Mouse (Mus musculus) neural tube, embryonic 15.5 days (tissue): ENCODE measurements around the gene Cep63. TPM values are rescaled to one million over a fixed set of nuclear protein-coding genes. Genes with fewer than 3 reads are reported as not detected.

Source experiments
- ATAC-seq: fragments of 200-750 bp; cut with Nextera tagmentation; 2 replicates; pipeline ENCODE4 v1.8.0; 2017; ENCODE audit warnings: mild to moderate bottlenecking, moderate TSS enrichment, moderate library complexity; ENCODE audit not compliant: low FRiP score
- H3K27ac ChIP-seq: fragments of 300-500 bp; sonication (generic); replicated peaks from 2 replicates; pipeline ENCODE4 v1.5.1; 2015; ENCODE audit warnings: mild to moderate bottlenecking, inconsistent platforms
- H3K27me3 ChIP-seq: fragments of 300-500 bp; sonication (generic); replicated peaks from 2 replicates; pipeline ENCODE4 v1.6.1; 2015; ENCODE audit warnings: inconsistent platforms
- H3K36me3 ChIP-seq: fragments of 300-500 bp; sonication (generic); 2 replicates; pipeline ENCODE4 v1.6.1; 2015; ENCODE audit warnings: inconsistent platforms
- H3K4me1 ChIP-seq: fragments of 300-500 bp; sonication (generic); 2 replicates; pipeline ENCODE4 v1.6.1; 2015; ENCODE audit warnings: inconsistent platforms
- H3K4me2 ChIP-seq: fragments of 300-500 bp; sonication (generic); 2 replicates; pipeline ENCODE4 v1.6.1; 2015; ENCODE audit warnings: inconsistent platforms, mild to moderate bottlenecking, moderate library complexity
- H3K4me3 ChIP-seq: fragments of 300-500 bp; sonication (generic); replicated peaks from 2 replicates; pipeline ENCODE4 v1.5.1; 2015; ENCODE audit warnings: mild to moderate bottlenecking, inconsistent platforms
- H3K9ac ChIP-seq: fragments of 300-500 bp; sonication (generic); replicated peaks from 2 replicates; pipeline ENCODE4 v1.6.1; 2015; ENCODE audit warnings: mild to moderate bottlenecking, inconsistent platforms
- H3K9me3 ChIP-seq: fragments of 300-500 bp; sonication (generic); replicated peaks from 2 replicates; pipeline ENCODE4 v1.6.1; 2016; ENCODE audit warnings: inconsistent platforms
- WGBS: fragments of 180-500 bp; shearing (Covaris S2); methylation state at CpG from one replicate; pipeline ENCODE4 v1.1.7; 2015; ENCODE audit warnings: mixed read lengths; 5-methylcytosine and 5-hydroxymethylcytosine counted together
- polyA plus RNA-seq: library from polyadenylated mRNA; unstranded; fragments of >200 nt; fragmentation: Nextera tagmentation; extraction: Ambion mirVana; gene quantifications from 2 replicates; pipeline ENCODE4 v1.2.1, GENCODE M21; 2015

Gene Cep63
- polyA plus RNA-seq, 1 experiment from 2014 or later, result 35.6 TPM

DNA sequence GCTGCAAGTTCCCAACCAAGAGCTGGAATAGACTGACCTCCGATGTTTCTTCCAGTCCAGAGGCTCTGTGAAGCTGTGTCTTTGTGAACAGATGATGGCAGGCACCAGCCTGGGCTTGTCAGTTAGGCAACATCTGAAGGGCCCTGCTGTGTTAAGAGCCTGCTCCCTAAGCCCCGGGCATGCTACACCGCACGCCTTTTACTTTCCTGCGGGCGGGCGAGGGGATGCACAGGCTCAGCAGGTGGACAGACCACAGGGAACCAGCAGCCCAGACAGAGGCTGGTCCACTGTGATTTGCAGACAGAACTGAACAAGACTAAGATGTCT lies 79.3 kb downstream of the Cep63 start:
- Histone ChIP-seq H3K9me3 (no peaks in the 10 kb centered on the region), H3K4me1 (peaks cover 41% of the 10 kb centered on the region), H3K36me3 (no peaks in the 10 kb centered on the region), H3K27ac (no peak overlapping the region), H3K9ac (no peak overlapping the region), H3K27me3 (0 out of 2 replicates have a peak, but pooled peaks cover 5% of the 10 kb centered on the region), H3K4me2 (no peak overlapping the region), H3K4me3 (no peak overlapping the region)
- WGBS, result 39% methylated on average over 7 of the region's 7 CpGs
- no peak for ATAC-seq

GRCm38 (mm10) chr9:102546256-102547027 lies 79.9 kb downstream of the Cep63 start:
- 0 out of 2 replicates have a peak, but pooled peaks cover 5% of the 10 kb centered on the region for H3K27me3 ChIP-seq
- H3K27ac ChIP-seq, result no peak overlapping the region
- H3K4me3 ChIP-seq, result no peak overlapping the region
- H3K4me2 ChIP-seq, result peak overlapping the region; percentile 78
- H3K9ac ChIP-seq, result no peak overlapping the region
- no peaks in the 10 kb centered on the region for H3K36me3 ChIP-seq
- no peak for ATAC-seq
- WGBS, result 51% methylated on average over 20 of the region's 20 CpGs
- H3K4me1 ChIP-seq, result peaks cover 41% of the 10 kb centered on the region
- H3K9me3 ChIP-seq, result no peaks in the 10 kb centered on the region

GRCm38 (mm10) chr9:102545406-102546255 lies 80.7 kb downstream of the Cep63 start:
- 6% methylated on average over 22 of the region's 22 CpGs for WGBS
- Histone ChIP-seq H3K36me3 (no peaks in the 10 kb centered on the region), H3K27me3 (0 out of 2 replicates have a peak, but pooled peaks cover 5% of the 10 kb centered on the region), H3K4me3 (peak overlapping the region; percentile 37; the same call in 1 of the 2 replicates), H3K9me3 (no peaks in the 10 kb centered on the region), H3K4me1 (peaks cover 41% of the 10 kb centered on the region), H3K4me2 (peak overlapping the region; percentile 78), H3K9ac (peak overlapping the region; percentile 60), H3K27ac (peak overlapping the region; percentile 93)
- peak; percentile 33; the same call in 1 of the 2 replicates for ATAC-seq

DNA sequence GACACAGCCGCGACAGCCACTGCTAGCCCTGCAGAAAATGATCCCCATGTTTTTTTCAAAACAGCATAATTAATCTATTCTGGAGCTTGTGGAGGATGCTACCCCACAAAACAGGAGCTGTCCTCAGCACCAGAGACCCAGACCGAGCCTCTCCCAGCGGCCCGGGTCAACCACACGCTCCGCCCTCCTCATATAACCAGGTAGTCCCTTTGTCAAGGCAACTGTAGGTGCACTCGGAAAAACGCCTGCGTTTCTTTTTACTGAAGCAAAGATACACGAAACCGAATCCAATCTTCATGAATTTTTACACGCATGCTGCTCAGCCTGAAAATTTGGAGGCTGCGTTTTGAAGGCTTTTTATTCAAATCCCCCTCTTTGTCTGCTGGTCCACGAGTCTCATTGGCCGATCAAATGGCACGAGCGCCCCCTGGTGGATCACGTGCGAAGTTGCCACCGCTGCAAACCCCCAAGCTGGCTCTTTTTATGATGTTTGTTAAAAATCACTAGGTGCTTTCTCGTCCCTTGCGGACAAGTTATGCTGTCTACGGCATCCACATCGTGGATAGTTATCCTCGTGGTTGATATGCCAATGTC lies 81.5 kb downstream of the Cep63 start:
- peak overlapping the region; percentile 78 for H3K4me2 ChIP-seq
- H3K9me3 ChIP-seq, result no peaks in the 10 kb centered on the region
- H3K27ac ChIP-seq, result peak overlapping the region; percentile 93
- peaks cover 41% of the 10 kb centered on the region for H3K4me1 ChIP-seq
- ATAC-seq, result peak; percentile 70
- H3K36me3 ChIP-seq, result no peaks in the 10 kb centered on the region
- H3K4me3 ChIP-seq, result peak overlapping the region; percentile 37
- H3K9ac ChIP-seq, result peak overlapping the region; percentile 60
- under 1% methylated on average over 26 of the region's 26 CpGs for WGBS
- 0 out of 2 replicates have a peak, but pooled peaks cover 5% of the 10 kb centered on the region for H3K27me3 ChIP-seq

GRCm38 (mm10) chr9:102544116-102544772 lies 82.1 kb downstream of the Cep63 start:
- Histone ChIP-seq H3K4me1 (peaks cover 41% of the 10 kb centered on the region), H3K4me2 (peak overlapping the region; percentile 78), H3K27me3 (0 out of 2 replicates have a peak, but pooled peaks cover 5% of the 10 kb centered on the region), H3K9me3 (no peaks in the 10 kb centered on the region), H3K27ac (peak overlapping the region; percentile 93), H3K36me3 (no peaks in the 10 kb centered on the region), H3K9ac (peak overlapping the region; percentile 60), H3K4me3 (peak overlapping the region; percentile 37)
- peak; percentile 71 for ATAC-seq
- WGBS, result 6% methylated on average over 11 of the region's 11 CpGs

GRCm38 (mm10) chr9:102543761-102544115 lies 82.6 kb downstream of the Cep63 start:
- ATAC-seq, result peak; percentile 46

GRCm38 (mm10) chr9:102542540-102542939 lies 83.8 kb downstream of the Cep63 start:
- no peak overlapping the region for H3K27ac ChIP-seq

More at GRCm38 (mm10) chr9:102543761-102544115, 82.6 kb downstream of the Cep63 start:
- H3K4me1 ChIP-seq, result peaks cover 41% of the 10 kb centered on the region
- H3K4me2 ChIP-seq, result no peak overlapping the region
- 15% methylated on average over 2 of the region's 2 CpGs for WGBS
- no peak overlapping the region for H3K9ac ChIP-seq
- H3K27ac ChIP-seq, result peak overlapping the region; percentile 93
- H3K9me3 ChIP-seq, result no peaks in the 10 kb centered on the region
- H3K4me3 ChIP-seq, result no peak overlapping the region
- H3K36me3 ChIP-seq, result no peaks in the 10 kb centered on the region
- 0 out of 2 replicates have a peak, but pooled peaks cover 5% of the 10 kb centered on the region for H3K27me3 ChIP-seq

DNA sequence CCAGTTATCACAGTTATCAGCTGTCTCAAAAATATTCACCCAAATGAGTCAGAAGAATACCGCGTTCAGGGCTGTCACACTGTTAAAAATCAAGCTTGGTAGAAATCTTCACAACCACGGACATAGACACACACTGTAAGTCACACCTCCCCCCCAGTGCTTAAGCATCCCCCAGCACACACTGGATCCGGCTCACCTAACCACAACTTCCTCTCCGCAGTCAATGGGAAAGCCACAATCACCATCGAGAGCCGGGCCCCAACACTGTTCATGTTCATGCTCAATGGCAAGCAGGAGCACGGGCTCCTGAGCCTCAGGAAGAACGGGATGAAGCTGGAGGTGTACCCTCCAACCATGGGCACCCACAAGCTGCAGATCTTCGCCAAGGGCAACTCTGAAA lies 84.7 kb downstream of the Cep63 start:
- no peak overlapping the region for H3K4me3 ChIP-seq
- H3K4me2 ChIP-seq, result no peak overlapping the region
- H3K36me3 ChIP-seq, result no peaks in the 10 kb centered on the region
- no peaks in the 10 kb centered on the region for H3K27me3 ChIP-seq
- H3K27ac ChIP-seq, result no peak overlapping the region
- no peak for ATAC-seq
- no peak overlapping the region for H3K9ac ChIP-seq
- peaks cover 36% of the 10 kb centered on the region for H3K4me1 ChIP-seq
- WGBS, result 92% methylated on average over 10 of the region's 10 CpGs
- H3K9me3 ChIP-seq, result no peaks in the 10 kb centered on the region

More at GRCm38 (mm10) chr9:102542540-102542939, 83.8 kb downstream of the Cep63 start:
- no peak overlapping the region for H3K4me3 ChIP-seq
- no peak overlapping the region for H3K4me2 ChIP-seq
- no peak overlapping the region for H3K9ac ChIP-seq
- WGBS, result 81% methylated on average over 8 of the region's 8 CpGs
- no peak for ATAC-seq
- peaks cover 41% of the 10 kb centered on the region for H3K4me1 ChIP-seq
- H3K27me3 ChIP-seq, result 0 out of 2 replicates have a peak, but pooled peaks cover 5% of the 10 kb centered on the region
- H3K36me3 ChIP-seq, result no peaks in the 10 kb centered on the region
- H3K9me3 ChIP-seq, result no peaks in the 10 kb centered on the region

DNA sequence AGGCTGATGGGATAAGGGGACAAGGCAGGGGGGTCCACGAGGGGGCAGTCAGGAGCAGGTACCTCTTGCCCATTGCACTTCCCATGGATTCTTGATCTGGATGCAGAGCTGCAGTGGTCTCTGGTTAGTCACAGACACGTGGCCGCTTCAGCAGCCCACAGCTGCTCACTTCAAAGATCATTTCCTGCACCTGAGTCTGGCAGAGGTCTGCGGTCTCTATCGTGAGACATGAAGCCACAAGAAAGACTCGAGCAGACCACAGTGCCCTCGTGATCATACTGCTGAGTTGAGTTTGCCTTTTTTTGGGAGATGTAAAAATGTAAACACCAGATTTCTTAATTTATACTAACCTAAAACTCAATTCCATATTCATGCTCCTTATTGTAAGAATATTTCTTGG lies 86.6 kb downstream of the Cep63 start:
- Histone ChIP-seq H3K9ac (no peak overlapping the region), H3K27me3 (no peaks in the 10 kb centered on the region; the same call in 1 of the 2 replicates), H3K4me3 (no peak overlapping the region), H3K9me3 (no peaks in the 10 kb centered on the region), H3K36me3 (no peaks in the 10 kb centered on the region), H3K4me1 (peaks cover 17% of the 10 kb centered on the region), H3K27ac (no peak overlapping the region), H3K4me2 (no peak overlapping the region)
- WGBS, result 72% methylated on average over 7 of the region's 7 CpGs
- no peak for ATAC-seq

- Histone ChIP-seq H3K27me3 (no peaks in the 10 kb centered on the region; the same call in 1 of the 2 replicates), H3K36me3 (no peaks in the 10 kb centered on the region), H3K27ac (no peak overlapping the region), H3K4me1 (0 out of 2 replicates have a peak, but pooled peaks cover under 1% of the 10 kb centered on the region), H3K9ac (no peak overlapping the region), H3K4me3 (no peak overlapping the region), H3K4me2 (no peak overlapping the region), H3K9me3 (no peaks in the 10 kb centered on the region)
- 83% methylated on average over 4 of the region's 4 CpGs for WGBS
- no peak for ATAC-seq
Observed at GRCm38 (mm10) chr9:102536968-102537367, 89.4 kb downstream of the Cep63 start.
